Mouse (Mus musculus): Measurements from ENCODE around the gene B3gat2.

DNA sequence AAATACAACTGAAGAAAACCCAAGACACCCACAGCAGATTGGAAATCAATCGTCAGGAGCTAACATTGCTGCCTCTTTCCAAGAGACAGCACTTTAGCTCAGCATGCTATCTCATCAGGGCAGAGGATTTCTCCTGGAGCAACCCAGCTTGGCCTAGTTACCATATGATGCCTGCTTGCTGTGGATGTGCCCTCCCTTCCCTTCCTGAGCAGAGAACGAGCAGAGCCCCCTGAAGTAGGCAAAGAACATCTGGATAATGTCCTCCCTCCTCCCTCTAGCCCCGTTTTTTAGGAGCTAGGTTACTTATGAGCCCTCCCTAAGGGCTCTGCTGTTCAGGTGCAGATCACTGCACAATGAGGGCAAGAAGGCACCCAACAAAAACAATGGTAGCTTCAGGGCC lies 81.1 kb downstream of the B3gat2 start:
- TF ChIP-seq POLR2A (IDR thresholded peaks at IDR 0.05; ENCODE audit: borderline replicate concordance, extremely low read depth, low read depth, low read length) (no peak), CTCF (IDR thresholded peaks at IDR 0.05; ENCODE audit: insufficient read depth, low read length) (no peak)

Measured in lung, adult 2 months (tissue).